Mouse (Mus musculus) testis, adult 2 months (tissue): Measurements from ENCODE around the gene Smndc1.

ENCODE experiments used
- CTCF ChIP-seq: fragments of 200-500 bp; IDR thresholded peaks from 2 replicates; pipeline ENCODE4 v1.5.1; 2012; ENCODE audit warnings: low read depth, mild to moderate bottlenecking, inconsistent platforms, low read length, moderate library complexity; ENCODE audit not compliant: control insufficient read depth, insufficient read depth, insufficient replicate concordance
- POLR2A ChIP-seq: fragments of 200-500 bp; IDR thresholded peaks from 2 replicates; pipeline ENCODE4 v1.6.1; 2012; ENCODE audit warnings: low read depth, mild to moderate bottlenecking, inconsistent platforms, low read length, moderate library complexity; ENCODE audit not compliant: control insufficient read depth

DNA sequence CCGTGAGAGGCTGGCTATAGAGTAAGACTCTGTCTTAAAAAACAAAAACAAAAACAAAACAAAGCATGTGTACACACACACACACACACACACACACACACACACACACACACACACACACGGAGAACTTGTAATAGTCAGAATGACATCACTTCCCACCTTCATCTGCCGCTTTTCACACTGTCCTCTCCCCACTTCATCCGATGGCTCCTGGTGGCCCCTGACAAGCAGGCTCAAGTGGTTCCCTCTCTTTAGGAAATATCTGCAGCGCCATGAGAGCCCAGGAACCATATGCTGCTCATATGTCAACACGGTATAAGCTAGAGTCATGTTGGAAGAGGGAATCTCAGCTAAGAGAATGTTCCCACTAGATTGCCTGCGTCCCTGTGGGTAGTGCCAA, 49.0 kb upstream of the Smndc1 start:
- TF ChIP-seq CTCF = no peak
- no peak for TF ChIP-seq POLR2A
